Mouse (Mus musculus) neutrophil, adult 5-6 weeks (primary cell): ENCODE data around the gene Slc25a3. TPM values are rescaled to one million over a fixed set of nuclear protein-coding genes. Genes with fewer than 3 reads are reported as not detected.
A peak's percentile ranks its signal among the peaks of the same experiment; 100 is the strongest.

Experiments
- ATAC-seq: fragments of 151-379, 151-347 bp; 2 replicates; pipeline ENCODE4 v1.8.0; 2017; ENCODE audit warnings: mild to moderate bottlenecking, moderate TSS enrichment; ENCODE audit not compliant: insufficient number of reproducible peaks, poor library complexity, low FRiP score, severe bottlenecking; ENCODE audit errors: extremely low read depth
- total RNA-seq: library from RNA; stranded (forward); fragments of 200-1000 nt; gene quantifications from 2 replicates; pipeline ENCODE4 v1.2.3, GENCODE M21; 2017

Slc25a3 gene
- total RNA-seq, 1 experiment from 2014 or later = 253 TPM

DNA sequence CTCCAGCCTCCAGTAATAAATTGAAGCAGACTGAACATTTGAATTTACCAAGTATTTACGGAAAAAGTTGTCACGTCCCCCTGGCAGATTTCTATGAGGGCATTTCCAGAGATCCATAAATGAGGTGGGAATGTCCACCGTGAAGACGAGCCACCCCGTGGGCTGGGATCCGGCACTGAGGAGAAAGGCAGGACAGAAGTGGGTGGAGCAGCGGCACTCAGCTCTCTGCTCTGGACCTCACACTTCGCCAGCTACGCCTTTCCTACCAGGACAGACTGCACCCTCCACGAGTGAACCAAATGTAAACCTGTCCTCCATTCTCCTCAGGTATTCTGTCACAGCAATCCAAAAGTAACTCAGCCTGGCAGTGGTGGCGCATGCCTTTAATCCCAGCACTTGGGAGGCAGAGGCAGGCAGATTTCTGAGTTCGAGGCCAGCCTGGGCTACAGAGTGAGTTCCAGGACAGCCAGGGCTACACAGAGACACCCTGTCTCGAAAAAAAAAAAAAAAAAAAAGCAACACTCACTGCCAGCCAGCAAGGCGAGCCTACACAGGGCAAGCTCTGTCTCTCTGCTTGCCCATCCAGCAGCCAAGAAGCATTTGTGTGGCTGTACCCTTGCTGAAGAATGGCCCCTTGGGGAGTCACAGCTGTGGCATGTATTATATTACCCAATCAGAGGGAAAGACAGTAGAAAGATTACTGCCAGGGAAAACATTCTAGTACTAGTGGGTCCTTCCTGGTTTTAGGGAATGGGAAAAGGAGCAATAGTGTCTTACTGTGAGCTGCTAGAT is 20.9 kb downstream of the Slc25a3 start:
- no peak for ATAC-seq

DNA sequence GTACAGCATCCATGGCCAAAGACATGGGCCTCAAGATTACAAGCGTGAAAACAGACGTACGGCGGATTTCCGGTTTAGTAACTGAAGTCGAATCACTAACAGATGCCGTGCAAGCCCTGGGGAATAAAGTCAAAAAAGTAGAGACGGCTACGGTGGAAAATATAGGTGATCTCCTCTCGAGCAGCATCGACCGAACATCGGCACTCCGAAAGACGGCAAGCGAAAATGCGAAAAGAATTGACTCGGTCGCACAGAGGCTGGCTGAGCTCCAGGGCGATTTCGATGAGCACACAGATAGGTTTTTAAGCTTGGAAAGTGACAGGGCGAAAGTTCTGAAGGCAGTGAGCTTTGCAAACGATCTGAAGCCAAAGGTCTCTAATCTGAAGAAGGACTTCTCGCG is 21.9 kb downstream of the Slc25a3 start:
- ATAC-seq = no peak

DNA sequence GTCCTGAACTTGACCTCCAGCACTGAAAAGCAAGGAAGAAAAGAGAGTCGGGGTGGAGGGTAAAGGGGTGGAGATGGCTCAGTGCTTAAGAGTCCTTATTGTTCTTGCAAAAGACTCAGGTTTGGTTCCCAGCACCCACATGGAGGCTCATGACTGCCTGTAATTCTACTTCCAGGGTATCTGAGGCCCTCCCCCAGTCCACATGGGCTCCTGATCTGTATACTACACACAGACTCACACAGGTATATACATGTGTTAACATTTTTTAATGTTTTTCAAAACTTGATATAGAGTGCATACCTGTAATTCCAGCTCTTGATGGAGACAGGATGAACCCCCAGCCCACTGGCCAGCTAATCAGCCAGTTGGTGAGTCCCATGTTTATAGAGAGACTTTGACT is 23.8 kb downstream of the Slc25a3 start:
- ATAC-seq = no peak

DNA sequence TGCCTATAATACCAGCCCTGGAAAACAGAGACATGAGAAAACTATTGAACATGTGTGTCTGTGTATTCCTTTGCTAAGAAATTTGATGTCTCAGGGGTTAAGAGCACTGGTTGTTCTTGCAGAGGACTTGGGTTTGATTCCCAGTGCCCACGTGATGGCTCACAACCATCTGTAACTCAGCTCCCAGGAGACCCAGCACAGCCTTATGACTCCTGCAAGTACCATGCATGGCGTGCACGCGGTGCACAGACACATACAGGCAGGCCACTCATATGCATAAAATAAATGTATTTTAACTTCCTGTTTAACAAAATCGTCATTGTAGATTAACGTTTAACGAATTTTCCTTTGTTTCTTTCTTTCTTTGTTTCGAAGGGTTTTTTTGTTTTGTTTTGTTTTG is 25.8 kb downstream of the Slc25a3 start:
- ATAC-seq = no peak

DNA sequence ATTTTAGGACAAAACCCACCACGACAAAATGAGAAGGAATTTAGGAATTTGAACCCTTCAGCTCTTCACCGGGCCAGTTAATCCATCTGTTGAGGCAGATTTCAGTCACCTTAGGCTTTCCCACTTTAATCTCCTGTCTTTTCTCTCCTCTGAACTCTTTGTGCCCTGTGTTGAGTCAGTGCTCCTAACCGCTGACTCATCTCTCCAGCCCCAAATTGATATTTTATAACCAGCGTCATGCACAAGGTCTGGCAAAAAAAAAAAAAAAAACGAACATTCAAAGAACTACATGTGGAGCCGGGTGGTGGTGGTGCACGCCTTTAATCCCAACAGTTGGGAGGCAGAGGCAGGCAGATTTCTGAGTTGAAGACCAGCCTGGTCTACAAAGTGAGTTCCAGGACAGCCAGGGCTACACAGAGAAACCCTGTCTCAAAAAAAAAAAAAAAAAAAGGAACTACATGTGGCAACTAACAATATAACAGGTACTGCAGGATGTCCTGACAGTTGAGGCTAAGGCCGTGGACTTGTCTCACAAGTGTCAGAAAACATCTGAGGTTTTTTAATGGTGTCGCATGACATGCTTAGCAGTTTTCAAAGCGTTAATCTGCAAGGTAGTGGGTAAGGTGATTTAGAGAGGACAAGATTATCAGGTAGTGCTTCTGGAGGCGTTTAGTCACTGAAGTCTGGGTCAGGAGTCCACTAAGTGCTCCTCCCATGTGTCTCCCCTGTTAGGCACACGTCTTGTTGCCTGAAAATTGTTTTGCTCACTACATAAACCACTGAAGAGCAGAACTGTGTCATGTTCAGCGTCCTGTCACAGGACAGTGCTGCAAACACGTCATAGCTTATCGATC is 29.4 kb downstream of the Slc25a3 start:
- ATAC-seq = no peak

DNA sequence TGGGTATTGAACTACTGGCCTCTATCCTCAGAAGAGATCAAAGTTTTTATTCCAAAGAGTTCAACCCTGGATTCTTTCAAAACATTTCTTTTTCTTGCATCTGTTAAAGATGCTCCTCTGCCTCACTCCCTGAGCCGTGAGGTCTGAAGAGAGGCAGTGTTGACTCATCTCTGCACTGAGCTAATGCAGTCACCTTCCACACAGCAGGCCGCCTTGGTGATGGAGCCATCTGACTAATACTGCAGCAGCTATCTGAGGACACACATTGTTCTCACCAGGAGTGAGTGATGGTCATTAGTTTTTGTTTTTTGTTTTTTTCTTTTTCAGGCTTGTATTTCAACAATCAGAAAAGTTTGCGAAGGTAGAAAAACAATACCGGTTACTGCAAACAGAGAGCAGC is 31.0 kb downstream of the Slc25a3 start:
- ATAC-seq = no peak

DNA sequence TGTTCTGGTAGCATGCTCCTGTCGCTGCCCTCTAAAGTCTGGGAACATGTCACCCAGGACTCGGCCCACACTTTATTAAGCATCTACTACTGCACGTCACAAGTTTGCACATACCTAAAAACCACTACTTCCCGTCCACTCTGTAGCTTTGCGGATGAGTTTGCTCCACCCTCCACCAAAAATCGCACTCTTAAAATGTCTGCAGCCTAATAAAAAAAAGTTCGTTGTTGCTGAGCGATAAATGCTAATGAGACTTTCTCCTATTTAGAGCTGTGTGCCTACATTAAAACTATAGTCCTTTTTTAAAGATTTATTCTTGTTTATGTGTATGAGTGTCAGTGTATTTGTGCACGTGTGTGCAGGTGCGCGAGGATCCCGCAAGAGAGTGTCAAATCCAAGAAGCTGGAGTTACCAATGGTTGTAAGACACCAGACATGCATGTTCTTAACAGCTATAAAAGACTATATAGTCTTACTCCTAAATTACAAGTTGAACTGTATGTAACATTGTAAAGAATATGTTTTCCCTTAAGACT is 40.4 kb downstream of the Slc25a3 start:
- peak; percentile 16; the same call in 1 of the 2 replicates for ATAC-seq

DNA sequence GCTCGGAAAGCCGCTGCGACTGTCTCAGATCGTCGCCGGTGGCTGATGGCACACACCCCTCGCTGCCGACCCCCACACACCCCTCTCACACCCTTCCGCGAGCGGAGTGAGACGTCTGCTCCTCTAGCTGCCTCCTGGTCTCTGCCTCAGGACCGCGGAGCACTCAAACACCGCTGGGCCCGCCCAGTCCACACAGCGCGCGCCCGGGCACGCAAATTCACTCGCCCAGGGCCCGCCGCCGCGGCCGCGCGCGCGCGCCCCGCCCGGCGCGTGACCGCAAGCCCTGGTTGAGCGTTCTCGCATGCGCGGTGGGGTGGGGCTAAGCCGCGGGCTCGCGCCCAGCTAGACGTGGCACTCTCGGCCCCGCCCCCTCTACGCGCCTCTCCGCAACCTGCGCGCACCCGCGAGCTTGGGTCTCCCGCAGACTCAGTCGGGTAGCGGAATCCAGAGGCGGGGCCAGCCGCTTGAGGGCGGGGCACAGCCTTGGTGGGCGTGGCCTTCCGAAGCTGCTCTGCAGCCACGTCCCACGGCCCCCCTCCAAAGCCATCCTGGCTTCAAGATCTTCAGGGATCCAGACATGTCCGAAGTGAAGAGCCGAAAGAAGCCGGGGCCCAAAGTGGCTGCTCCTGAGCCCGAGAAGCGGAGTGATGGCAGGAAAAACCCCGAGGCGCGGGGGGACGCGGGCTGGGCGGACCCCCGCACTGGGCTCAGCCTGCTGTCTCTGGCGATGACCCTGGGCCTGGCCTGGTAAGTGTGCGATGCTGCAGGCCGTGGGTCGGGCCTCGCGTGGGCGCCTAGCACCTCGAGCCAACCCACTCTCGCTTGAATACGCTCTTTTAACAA is 41.1 kb downstream of the Slc25a3 start, which contains the start of the genes Apaf1 and Ikbip:
Gene Apaf1, minus strand, starts transcription at position 221 of the 843 bp plus-strand sequence.
Gene Ikbip, plus strand, starts transcription at position 391 of the 843 bp plus-strand sequence.
- peak; percentile 97 for ATAC-seq

DNA sequence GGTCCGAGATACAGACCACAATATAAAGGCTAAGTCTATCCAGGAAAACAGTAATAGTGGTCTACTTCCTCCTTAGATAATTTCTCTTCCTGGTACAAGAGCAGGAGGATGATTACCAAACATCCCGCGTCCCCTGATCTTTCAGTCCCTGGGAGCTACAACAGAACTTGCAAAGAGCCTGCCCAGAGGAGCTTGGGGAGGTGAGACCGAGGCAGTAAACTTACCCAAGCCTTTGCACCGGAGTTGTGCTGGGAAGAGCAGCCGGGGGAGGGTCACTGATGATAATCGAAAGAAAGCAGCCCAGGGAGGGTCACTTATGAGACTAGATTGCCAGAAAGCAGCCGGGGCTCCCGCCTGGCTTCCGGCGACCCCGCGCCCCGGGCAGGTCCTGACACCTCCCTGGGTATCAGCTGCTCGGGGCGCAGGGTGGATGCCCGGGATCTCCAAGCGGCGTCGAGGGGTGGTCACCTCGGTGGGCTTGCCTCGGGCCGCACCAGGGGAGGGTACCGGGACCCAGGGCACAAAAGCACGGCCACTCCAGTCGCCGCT is 41.8 kb downstream of the Slc25a3 start:
- no peak for ATAC-seq

DNA sequence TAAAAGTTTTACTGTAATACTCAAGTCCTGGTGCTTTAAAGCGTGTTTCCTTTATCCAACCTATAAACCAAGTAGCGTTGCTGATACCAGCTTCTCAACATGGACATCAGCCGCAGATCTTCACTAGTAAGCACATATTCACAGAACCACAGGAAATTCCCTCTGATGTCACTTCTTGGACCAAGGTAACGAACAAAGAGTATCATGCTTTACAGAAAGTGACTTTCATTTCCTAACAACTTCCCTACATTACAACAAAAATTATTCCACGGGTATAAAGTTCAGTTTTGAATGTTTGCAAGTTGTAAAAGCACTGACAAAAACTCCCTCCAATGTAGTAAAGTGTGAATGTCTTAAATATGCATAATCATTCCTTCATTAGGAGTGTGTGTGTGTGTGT is 43.3 kb downstream of the Slc25a3 start:
- ATAC-seq = no peak

DNA sequence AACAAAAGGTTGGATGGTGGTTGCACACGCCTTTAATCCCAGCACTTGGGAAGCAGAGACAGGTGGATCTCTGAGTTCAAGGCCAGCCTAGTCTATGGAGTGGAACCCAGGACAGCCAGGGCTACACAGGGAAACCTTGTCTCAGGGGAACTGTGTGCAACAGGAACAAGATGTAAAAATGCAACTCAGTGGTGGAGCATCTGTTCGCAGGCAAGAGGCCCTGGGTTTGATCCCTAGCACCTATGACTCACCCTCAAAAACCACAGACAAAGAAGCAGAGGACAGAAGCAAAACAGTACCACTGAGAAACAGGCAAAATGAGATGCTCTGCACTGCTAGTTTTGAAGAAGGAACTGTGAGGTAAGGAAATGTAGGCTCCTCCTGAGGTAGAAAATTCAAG is 47.2 kb downstream of the Slc25a3 start:
- no peak for ATAC-seq

DNA sequence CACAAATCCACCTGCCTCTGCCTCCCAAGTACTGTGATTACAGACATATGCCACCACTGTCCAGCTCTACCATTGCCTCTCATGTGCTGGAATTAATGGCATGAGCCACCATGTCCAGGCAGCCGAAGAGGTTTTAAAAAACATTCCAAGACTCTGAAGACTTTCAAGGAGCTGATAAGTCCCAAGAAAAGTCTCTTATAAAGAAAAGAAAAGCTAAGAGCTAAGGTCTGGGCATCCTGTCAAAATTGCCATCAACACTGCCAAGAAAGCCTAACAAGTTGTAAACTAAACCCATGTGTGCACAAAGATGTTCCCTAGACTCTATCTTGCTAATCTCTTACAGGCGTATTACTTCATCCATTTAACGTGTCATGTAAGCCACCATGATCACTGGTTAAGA is 50.5 kb downstream of the Slc25a3 start:
- no peak for ATAC-seq

DNA sequence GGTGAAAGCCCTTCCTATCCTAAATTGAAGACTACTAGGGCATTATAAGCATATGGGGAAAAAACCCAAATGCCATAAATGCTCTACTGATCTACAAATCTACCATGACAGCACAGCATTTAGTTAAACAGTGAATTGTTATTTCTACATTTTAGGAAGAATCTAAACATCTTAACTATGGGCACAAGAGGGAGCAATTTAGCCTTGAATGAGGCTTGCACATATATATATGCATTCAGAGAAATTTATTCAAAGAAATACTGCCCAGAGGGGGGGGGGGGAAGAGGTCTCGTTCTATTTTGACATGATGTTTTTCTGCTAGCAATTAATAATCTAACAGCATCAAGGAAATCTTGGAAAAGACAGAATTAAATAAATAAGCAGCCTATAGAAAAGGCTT is 52.1 kb downstream of the Slc25a3 start:
- ATAC-seq = peak; percentile 55; the same call in 1 of the 2 replicates

Other genes with a start within 250 kb of the Slc25a3 start
- 36.1 and 41.4 TPM in 2 replicates for gene Apaf1, start 41.3 kb downstream of the Slc25a3 start, total RNA-seq
- 7.8 and 7.9 TPM in 2 replicates for gene Ikbip, start 41.1 kb downstream of the Slc25a3 start, total RNA-seq
- gene Tmpo, start 57.3 kb upstream of the Slc25a3 start, total RNA-seq = 305 and 326 TPM in 2 replicates